Mouse (Mus musculus) C2C12 (cell line): ENCODE data around the gene Mecom. TPM values are rescaled to one million over a fixed set of nuclear protein-coding genes. Genes with fewer than 3 reads are reported as not detected.

Experiments
- H3K27me3 ChIP-seq: one replicate; pipeline ENCODE4 v1.6.1; 2011; ENCODE audit not compliant: control insufficient read depth, insufficient read depth, insufficient read length
- H3K36me3 ChIP-seq: one replicate; pipeline ENCODE4 v1.6.1; 2011; ENCODE audit not compliant: control insufficient read depth, insufficient read depth
- H3K4me3 ChIP-seq: one replicate; pipeline ENCODE4 v1.5.1; 2011; ENCODE audit warnings: mild to moderate bottlenecking, control low read depth; ENCODE audit not compliant: poor library complexity, insufficient read depth, severe bottlenecking
- H3K79me2 ChIP-seq: one replicate; pipeline ENCODE4 v1.6.1; 2011; ENCODE audit not compliant: control insufficient read depth, insufficient read depth
- H3K79me3 ChIP-seq: one replicate; pipeline ENCODE4 v1.6.1; 2011; ENCODE audit warnings: low read depth, control low read depth
- H3ac ChIP-seq: one replicate; pipeline ENCODE3; 2011; ENCODE audit warnings: low read depth; ENCODE audit not compliant: control insufficient read depth, insufficient read length
- CEBPB ChIP-seq: IDR thresholded peaks from one replicate; pipeline ENCODE4 v1.6.1; 2011; ENCODE audit warnings: low read depth, mild to moderate bottlenecking, control low read depth, moderate library complexity
- CTCF ChIP-seq: IDR thresholded peaks from one replicate; pipeline ENCODE4 v1.5.1; 2011; ENCODE audit not compliant: control insufficient read depth, insufficient read depth, insufficient read length
- FOSL1 ChIP-seq: IDR thresholded peaks from one replicate; pipeline ENCODE4 v1.8.0; 2011; ENCODE audit warnings: mild to moderate bottlenecking, low read length; ENCODE audit not compliant: poor library complexity, insufficient read depth, severe bottlenecking
- MAX ChIP-seq: IDR thresholded peaks from one replicate; pipeline ENCODE4 v1.6.1; 2011; ENCODE audit warnings: mild to moderate bottlenecking, control low read depth
- MYOD1 ChIP-seq: IDR thresholded peaks from one replicate; pipeline ENCODE4 v1.6.1; 2011; ENCODE audit warnings: low read depth; ENCODE audit not compliant: control insufficient read depth, insufficient read length
- MYOG ChIP-seq: IDR thresholded peaks from one replicate; pipeline ENCODE4 v1.6.1; 2011; ENCODE audit not compliant: control insufficient read depth, insufficient read length; ENCODE audit errors: extremely low read depth
- USF1 ChIP-seq: IDR thresholded peaks from one replicate; pipeline ENCODE4 v1.6.1; 2011; ENCODE audit warnings: low read depth, mild to moderate bottlenecking, control low read depth, moderate library complexity
- polyA plus RNA-seq: library from polyadenylated mRNA; unstranded; fragments of >200 nt; fragmentation: generic; extraction: Trizol; gene quantifications from one replicate; pipeline ENCODE4 v1.2.1, GENCODE M21; 2012; ENCODE audit warnings: missing spikeins

Mecom gene
- polyA plus RNA-seq, 1 experiment: 1.3 TPM

- no peaks in the 10 kb centered on the region for H3K36me3 ChIP-seq
Measured at GRCm38 (mm10) chr3:29980531-29980930, 567.3 kb downstream of the Mecom start.

GRCm38 (mm10) chr3:29976580-29976979 lies 571.2 kb downstream of the Mecom start:
- Histone ChIP-seq H3K36me3 (no peaks in the 10 kb centered on the region), H3K27me3 (no peaks in the 10 kb centered on the region), H3ac (no peak overlapping the region), H3K79me3 (no peaks in the 10 kb centered on the region), H3K4me3 (no peak overlapping the region), H3K79me2 (no peaks in the 10 kb centered on the region)
- no peak for TF ChIP-seq MAX
- TF ChIP-seq FOSL1: no peak
- peak; percentile 89 for TF ChIP-seq CEBPB
- TF ChIP-seq CTCF: no peak
- no peak for TF ChIP-seq USF1
- TF ChIP-seq MYOG: no peak

More at GRCm38 (mm10) chr3:29980531-29980930, 567.3 kb downstream of the Mecom start:
- H3K27me3 ChIP-seq: no peaks in the 10 kb centered on the region
- no peaks in the 10 kb centered on the region for H3K79me3 ChIP-seq
- no peak overlapping the region for H3ac ChIP-seq
- no peak overlapping the region for H3K4me3 ChIP-seq
- TF ChIP-seq CTCF (no peak), USF1 (no peak), MAX (no peak), MYOD1 (no peak), CEBPB (no peak), FOSL1 (no peak), MYOG (no peak)
- no peaks in the 10 kb centered on the region for H3K79me2 ChIP-seq

GRCm38 (mm10) chr3:29968433-29968949 lies 579.3 kb downstream of the Mecom start:
- no peak overlapping the region for H3ac ChIP-seq
- no peaks in the 10 kb centered on the region for H3K79me2 ChIP-seq
- TF ChIP-seq USF1 (no peak), MAX (no peak), FOSL1 (no peak), MYOD1 (no peak)
- no peaks in the 10 kb centered on the region for H3K27me3 ChIP-seq
- H3K36me3 ChIP-seq: no peaks in the 10 kb centered on the region
- H3K79me3 ChIP-seq: no peaks in the 10 kb centered on the region
- no peak overlapping the region for H3K4me3 ChIP-seq

GRCm38 (mm10) chr3:29963953-29964352 lies 583.9 kb downstream of the Mecom start:
- Histone ChIP-seq H3K36me3 (no peaks in the 10 kb centered on the region), H3K79me2 (no peaks in the 10 kb centered on the region)
- TF ChIP-seq MAX (no peak), MYOG (no peak), USF1 (no peak), MYOD1 (no peak), FOSL1 (no peak), CEBPB (no peak), CTCF (no peak)

GRCm38 (mm10) chr3:29963447-29963846 lies 584.4 kb downstream of the Mecom start:
- Histone ChIP-seq H3K36me3 (no peaks in the 10 kb centered on the region), H3K4me3 (no peak overlapping the region), H3K79me2 (no peaks in the 10 kb centered on the region), H3K79me3 (no peaks in the 10 kb centered on the region), H3K27me3 (no peaks in the 10 kb centered on the region), H3ac (no peak overlapping the region)
- no peak for TF ChIP-seq CEBPB
- no peak for TF ChIP-seq FOSL1
- no peak for TF ChIP-seq USF1
- no peak for TF ChIP-seq MAX

More at GRCm38 (mm10) chr3:29963953-29964352, 583.9 kb downstream of the Mecom start:
- Histone ChIP-seq H3K4me3 (no peak overlapping the region), H3K27me3 (no peaks in the 10 kb centered on the region), H3ac (no peak overlapping the region), H3K79me3 (no peaks in the 10 kb centered on the region)

- no peaks in the 10 kb centered on the region for H3K27me3 ChIP-seq
- H3K4me3 ChIP-seq: no peak overlapping the region
- H3K36me3 ChIP-seq: no peaks in the 10 kb centered on the region
- TF ChIP-seq MAX: no peak
- TF ChIP-seq CTCF: no peak
- TF ChIP-seq MYOG: no peak
- TF ChIP-seq MYOD1: no peak
- no peak for TF ChIP-seq USF1
- no peak for TF ChIP-seq FOSL1
- H3ac ChIP-seq: no peak overlapping the region
- no peaks in the 10 kb centered on the region for H3K79me3 ChIP-seq
- no peaks in the 10 kb centered on the region for H3K79me2 ChIP-seq
Measured at GRCm38 (mm10) chr3:29959051-29959450, 588.8 kb downstream of the Mecom start.
